Comparison of ENCODE assay signal across 20 mouse cellular contexts in the genomic region with DNA sequence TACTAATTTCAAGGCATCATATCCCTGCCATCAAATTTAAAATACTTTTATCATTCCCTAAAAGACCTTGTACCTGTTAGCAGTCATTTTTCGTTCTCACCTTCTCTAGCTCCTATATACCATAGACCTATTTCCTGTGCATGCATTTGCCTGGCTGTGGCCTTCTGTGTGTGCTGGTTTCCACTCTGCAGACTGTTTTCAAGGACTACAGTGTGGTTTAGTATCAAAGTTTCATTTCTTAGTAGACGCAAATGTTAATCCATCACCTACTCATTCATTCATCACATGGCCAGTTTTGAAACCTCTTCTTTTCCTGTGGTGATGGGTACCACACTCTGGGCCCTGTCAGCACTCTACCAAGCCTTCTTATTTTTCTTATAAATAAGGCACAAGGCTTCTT.
DNase-seq lines count a peak whose midpoint lies in the region; ATAC-seq lines count a peak whose summit lies in the region.
"Had no signal": no experiment of that assay in that cellular context is flagged by ENCODE, and none has a peak within 500 bp of the region (broad histone marks: within the 10 kb centered on the region; RNA-seq: fewer than 3 reads in every experiment).

No protein-coding gene starts in this region.

- peak; percentile 12 for DNase-seq in CD4-positive, CD25-positive, alpha-beta regulatory T cell, adult 2 months (ENCODE audit: low read depth, low spot score)
- peak; percentile 22 for DNase-seq in T-cell, adult 2 months (ENCODE audit: low spot score)
- peak; percentile 23 for DNase-seq in induced T-regulatory cell, adult 2 months (ENCODE audit: low read depth)
- DNase-seq in naive thymus-derived CD4-positive, alpha-beta T cell, adult 2 months (ENCODE audit: low read depth) = peak; percentile 35
- no peak for DNase-seq in layer of hippocampus, adult 18-20 months (ENCODE audit: low spot score in 2 of 2)
- no peak for DNase-seq in urinary bladder, postnatal 10 days (ENCODE audit: low spot score)
- DNase-seq in right cerebral cortex, postnatal 4 days = no peak
- DNase-seq: adrenal gland, adult 8-10 months; adrenal gland, postnatal 14 days; adrenal gland, postnatal 36 days; cerebellum, adult 11-12 months; cerebellum, adult 2 months; cerebellum, adult 9-10 months; cerebellum, postnatal 10 days; cerebellum, postnatal 25 days; forebrain, postnatal 0 days had no signal

- no peak for ATAC-seq in megakaryocyte, adult 5-6 weeks (ENCODE audit: poor library complexity, severe bottlenecking)
- ATAC-seq: forebrain, embryonic 13.5 days; forebrain, embryonic 15.5 days; forebrain, postnatal 0 days; Patski had no signal

Comparison
In these comparisons a context has a peak if more than half of its experiments do, and no peak if none do; other contexts are left out.
1. DNase-seq: peak in CD4-positive, CD25-positive, alpha-beta regulatory T cell, adult 2 months (single experiment), T-cell, adult 2 months (single experiment), induced T-regulatory cell, adult 2 months (single experiment) and naive thymus-derived CD4-positive, alpha-beta T cell, adult 2 months (single experiment); none in layer of hippocampus, adult 18-20 months (0 of 2), urinary bladder, postnatal 10 days (single experiment) and right cerebral cortex, postnatal 4 days (single experiment).